Mouse (Mus musculus): ENCODE results near the gene Tmem212. TPM values are rescaled to one million over a fixed set of nuclear protein-coding genes. Genes with fewer than 3 reads are reported as not detected.
A peak's percentile ranks its signal among the peaks of the same experiment; 100 is the strongest.

Tmem212 gene
- total RNA-seq, 1 experiment from 2014 or later = not detected

- peak; percentile 73 to 75 for ATAC-seq (replicated peaks in 1 of 2; ENCODE audit: insufficient read depth in 1 of 2, low FRiP score in 2 of 2, low TSS enrichment in 1 of 2, low read depth in 1 of 2, poor library complexity in 2 of 2, severe bottlenecking in 2 of 2)
Observed at GRCm38 (mm10) chr3:27862821-27863740, 33.1 kb downstream of the Tmem212 start.

GRCm38 (mm10) chr3:27861601-27862000 is 34.6 kb downstream of the Tmem212 start:
- ATAC-seq (replicated peaks in 1 of 2; ENCODE audit: insufficient read depth in 1 of 2, low FRiP score in 2 of 2, low TSS enrichment in 1 of 2, low read depth in 1 of 2, poor library complexity in 2 of 2, severe bottlenecking in 2 of 2) = 0 out of 4 replicates have a peak, but pooled peaks of 1 of the 2 experiments have one; percentile 5

- ATAC-seq (replicated peaks in 1 of 2; ENCODE audit: insufficient read depth in 1 of 2, low FRiP score in 2 of 2, low TSS enrichment in 1 of 2, low read depth in 1 of 2, poor library complexity in 2 of 2, severe bottlenecking in 2 of 2) = no peak
Observed at GRCm38 (mm10) chr3:27861086-27861485, 35.1 kb downstream of the Tmem212 start.

GRCm38 (mm10) chr3:27859161-27859561 is 37.0 kb downstream of the Tmem212 start:
- 0 out of 4 replicates have a peak, but pooled peaks of 1 of the 2 experiments have one; percentile 18 for ATAC-seq (replicated peaks in 1 of 2; ENCODE audit: insufficient read depth in 1 of 2, low FRiP score in 2 of 2, low TSS enrichment in 1 of 2, low read depth in 1 of 2, poor library complexity in 2 of 2, severe bottlenecking in 2 of 2)

- no peak for ATAC-seq (replicated peaks in 1 of 2; ENCODE audit: insufficient read depth in 1 of 2, low FRiP score in 2 of 2, low TSS enrichment in 1 of 2, low read depth in 1 of 2, poor library complexity in 2 of 2, severe bottlenecking in 2 of 2)
Observed at GRCm38 (mm10) chr3:27858441-27859115, 37.6 kb downstream of the Tmem212 start.

- ATAC-seq (replicated peaks in 1 of 2; ENCODE audit: insufficient read depth in 1 of 2, low FRiP score in 2 of 2, low TSS enrichment in 1 of 2, low read depth in 1 of 2, poor library complexity in 2 of 2, severe bottlenecking in 2 of 2) = no peak
Observed at GRCm38 (mm10) chr3:27856288-27856687, 39.9 kb downstream of the Tmem212 start.

GRCm38 (mm10) chr3:27854431-27855180 is 41.6 kb downstream of the Tmem212 start:
- 0 out of 4 replicates have a peak, but pooled peaks of 1 of the 2 experiments have one; percentile 37 for ATAC-seq (replicated peaks in 1 of 2; ENCODE audit: insufficient read depth in 1 of 2, low FRiP score in 2 of 2, low TSS enrichment in 1 of 2, low read depth in 1 of 2, poor library complexity in 2 of 2, severe bottlenecking in 2 of 2)

GRCm38 (mm10) chr3:27843266-27843665 is 52.9 kb downstream of the Tmem212 start:
- ATAC-seq (replicated peaks in 1 of 2; ENCODE audit: insufficient read depth in 1 of 2, low FRiP score in 2 of 2, low TSS enrichment in 1 of 2, low read depth in 1 of 2, poor library complexity in 2 of 2, severe bottlenecking in 2 of 2) = no peak

- ATAC-seq (replicated peaks in 1 of 2; ENCODE audit: insufficient read depth in 1 of 2, low FRiP score in 2 of 2, low TSS enrichment in 1 of 2, low read depth in 1 of 2, poor library complexity in 2 of 2, severe bottlenecking in 2 of 2) = no peak
Observed at GRCm38 (mm10) chr3:27842856-27843255, 53.3 kb downstream of the Tmem212 start.

GRCm38 (mm10) chr3:27840311-27840710 is 55.9 kb downstream of the Tmem212 start:
- ATAC-seq (replicated peaks in 1 of 2; ENCODE audit: insufficient read depth in 1 of 2, low FRiP score in 2 of 2, low TSS enrichment in 1 of 2, low read depth in 1 of 2, poor library complexity in 2 of 2, severe bottlenecking in 2 of 2) = no peak

GRCm38 (mm10) chr3:27839795-27840194 is 56.4 kb downstream of the Tmem212 start:
- ATAC-seq (replicated peaks in 1 of 2; ENCODE audit: insufficient read depth in 1 of 2, low FRiP score in 2 of 2, low TSS enrichment in 1 of 2, low read depth in 1 of 2, poor library complexity in 2 of 2, severe bottlenecking in 2 of 2) = no peak

GRCm38 (mm10) chr3:27839231-27839630 is 56.9 kb downstream of the Tmem212 start:
- no peak for ATAC-seq (replicated peaks in 1 of 2; ENCODE audit: insufficient read depth in 1 of 2, low FRiP score in 2 of 2, low TSS enrichment in 1 of 2, low read depth in 1 of 2, poor library complexity in 2 of 2, severe bottlenecking in 2 of 2)

GRCm38 (mm10) chr3:27836297-27836696 is 59.9 kb downstream of the Tmem212 start:
- no peak for ATAC-seq (replicated peaks in 1 of 2; ENCODE audit: insufficient read depth in 1 of 2, low FRiP score in 2 of 2, low TSS enrichment in 1 of 2, low read depth in 1 of 2, poor library complexity in 2 of 2, severe bottlenecking in 2 of 2)

GRCm38 (mm10) chr3:27835786-27836185 is 60.4 kb downstream of the Tmem212 start:
- ATAC-seq (replicated peaks in 1 of 2; ENCODE audit: insufficient read depth in 1 of 2, low FRiP score in 2 of 2, low TSS enrichment in 1 of 2, low read depth in 1 of 2, poor library complexity in 2 of 2, severe bottlenecking in 2 of 2) = no peak

- peak; percentile 42 to 62; a peak in 3 of 4 replicates for ATAC-seq (replicated peaks in 1 of 2; ENCODE audit: insufficient read depth in 1 of 2, low FRiP score in 2 of 2, low TSS enrichment in 1 of 2, low read depth in 1 of 2, poor library complexity in 2 of 2, severe bottlenecking in 2 of 2)
Observed at GRCm38 (mm10) chr3:27828755-27829154, 67.4 kb downstream of the Tmem212 start.

- ATAC-seq (replicated peaks in 1 of 2; ENCODE audit: insufficient read depth in 1 of 2, low FRiP score in 2 of 2, low TSS enrichment in 1 of 2, low read depth in 1 of 2, poor library complexity in 2 of 2, severe bottlenecking in 2 of 2) = no peak
Observed at GRCm38 (mm10) chr3:27827236-27827635, 68.9 kb downstream of the Tmem212 start.

GRCm38 (mm10) chr3:27825985-27826384 is 70.2 kb downstream of the Tmem212 start:
- no peak for ATAC-seq (replicated peaks in 1 of 2; ENCODE audit: insufficient read depth in 1 of 2, low FRiP score in 2 of 2, low TSS enrichment in 1 of 2, low read depth in 1 of 2, poor library complexity in 2 of 2, severe bottlenecking in 2 of 2)
